Mouse (Mus musculus) left cerebral cortex, postnatal 36 days (tissue): ENCODE results near the gene Ccm2. TPM values are rescaled to one million over a fixed set of nuclear protein-coding genes. Genes with fewer than 3 reads are reported as not detected.

ENCODE experiments used
- DNase-seq, 2 experiments: peaks; one replicate each; pipeline ENCODE4 v3.0.0; 2021 to 2022; ENCODE audit warnings: low spot score in 2 of 2, mixed read lengths in 1 of 2
- intact Hi-C: fragments of 180-260 bp; cut with DNase I; formaldehyde crosslinking; loops from one replicate; pipeline ENCODE4 v1.15.1; 2025
- total RNA-seq, 2 experiments: library from RNA; stranded (reverse); gene quantifications; 2 replicates each; pipeline ENCODE4 v1.2.3; 2021

The Ccm2 gene
- total RNA-seq, 2 experiments from 2014 or later, result 56.1 to 64.1 TPM

GRCm38 (mm10) chr11:6636150-6636549 is 89.5 kb downstream of the Ccm2 start:
- intact Hi-C loops, result no loop called here
- no peak for DNase-seq

GRCm38 (mm10) chr11:6638537-6638936 is 91.8 kb downstream of the Ccm2 start, which contains the start of gene Wap:
TSS of gene Wap (minus strand) at chr11:6638637.
- no peak for DNase-seq
- intact Hi-C loops, result no loop called here

GRCm38 (mm10) chr11:6639072-6639471 is 92.4 kb downstream of the Ccm2 start:
- no peak for DNase-seq
- intact Hi-C loops, result no loop called here

- no peak for DNase-seq
These were observed 97.9 kb downstream of the Ccm2 start for GRCm38 (mm10) chr11:6644566-6644965.

More at GRCm38 (mm10) chr11:6644566-6644965, 97.9 kb downstream of the Ccm2 start:
- intact Hi-C loops, result no loop called here

Other genes with a start within 250 kb of the Ccm2 start
- gene Zmiz2, start 157.8 kb upstream of the Ccm2 start, total RNA-seq, result 100 to 1,000 TPM; 222 to 224 TPM
- 1,000 to 10,000 TPM; 1,722 to 2,059 TPM for gene Ppia, start 131.4 kb upstream of the Ccm2 start, total RNA-seq
- gene H2afv, start 102.4 kb upstream of the Ccm2 start, total RNA-seq, result 10 to 100 TPM; 41.4 to 43.4 TPM
- gene Purb, start 71.0 kb upstream of the Ccm2 start, total RNA-seq, result 100 to 1,000 TPM; 283 to 295 TPM
- 1 to 10 TPM in 1 of 2 experiments, under 1 TPM in 1; 0.57 to 1.3 TPM for gene Myo1g, start 25.9 kb upstream of the Ccm2 start, total RNA-seq
- 10 to 100 TPM; 41.3 to 51.0 TPM for gene Nacad, start 59.2 kb downstream of the Ccm2 start, total RNA-seq
- 10 to 100 TPM; 48.3 to 58.7 TPM for gene Tbrg4, start 79.2 kb downstream of the Ccm2 start, total RNA-seq
- gene Wap, start 91.8 kb downstream of the Ccm2 start, total RNA-seq, result not detected
- gene Ramp3, start 111.6 kb downstream of the Ccm2 start, total RNA-seq, result 10 to 100 TPM; 13.6 to 26.8 TPM